Mouse (Mus musculus) lung, adult 2 months (tissue): ENCODE measurements at regions not wholly inside any gene's neighbourhood (a gene's known extent, or its start where the extent isn't known, plus 50 kb on each side); places are given as distances from the start of the nearest gene placed in this dataset.

Experiments
- CTCF ChIP-seq: fragments of 200-500 bp; IDR thresholded peaks from 2 replicates; pipeline ENCODE4 v1.5.1; 2011; ENCODE audit warnings: mild to moderate bottlenecking, low read length, control low read depth; ENCODE audit not compliant: insufficient read depth
- POLR2A ChIP-seq: fragments of 200-500 bp; IDR thresholded peaks from 2 replicates; pipeline ENCODE4 v1.6.1; 2011; ENCODE audit warnings: low read depth, mild to moderate bottlenecking, control low read depth, low read length, borderline replicate concordance; ENCODE audit errors: extremely low read depth

- TF ChIP-seq POLR2A (no peak), CTCF (no peak)
Measured at GRCm38 (mm10) chr3:70318377-70318776, 311.0 kb downstream of the Otol1 start.
